Mouse (Mus musculus) liver, embryonic 14.5 days (tissue): ENCODE data around the gene D5Ertd579e.

ENCODE experiments used
- CTCF ChIP-seq: IDR thresholded peaks from 2 replicates; pipeline ENCODE4 v1.5.1; 2016; ENCODE audit warnings: antibody characterized with exemption, low read depth, control low read depth
- EP300 ChIP-seq: IDR thresholded peaks from 2 replicates; pipeline ENCODE4 v1.6.1; 2016; ENCODE audit warnings: antibody characterized with exemption, low read depth

GRCm38 (mm10) chr5:36700939-36701620 is 5.3 kb upstream of the D5Ertd579e start:
- TF ChIP-seq CTCF = no peak
- TF ChIP-seq EP300 = no peak
